Mouse (Mus musculus) midbrain, embryonic 15.5 days (tissue): ENCODE measurements around the gene Arfgap2. TPM values are rescaled to one million over a fixed set of nuclear protein-coding genes. Genes with fewer than 3 reads are reported as not detected.

ENCODE experiments used
- ATAC-seq: fragments of 200-750 bp; cut with Nextera tagmentation; replicated peaks from 2 replicates; pipeline ENCODE4 v1.8.0; 2017; ENCODE audit warnings: moderate TSS enrichment
- H3K27ac ChIP-seq: fragments of 300-500 bp; sonication (generic); 2 replicates; pipeline ENCODE4 v1.5.1; 2015; ENCODE audit warnings: mild to moderate bottlenecking, inconsistent platforms
- H3K27me3 ChIP-seq: fragments of 300-500 bp; sonication (generic); replicated peaks from 2 replicates; pipeline ENCODE4 v1.6.1; 2015; ENCODE audit warnings: inconsistent platforms
- H3K36me3 ChIP-seq: fragments of 300-500 bp; sonication (generic); replicated peaks from 2 replicates; pipeline ENCODE4 v1.6.1; 2015; ENCODE audit warnings: inconsistent platforms
- H3K4me1 ChIP-seq: fragments of 300-500 bp; sonication (generic); 2 replicates; pipeline ENCODE4 v1.6.1; 2015; ENCODE audit warnings: inconsistent platforms
- H3K4me2 ChIP-seq: fragments of 300-500 bp; sonication (generic); 2 replicates; pipeline ENCODE4 v1.6.1; 2015; ENCODE audit warnings: inconsistent platforms, mild to moderate bottlenecking, moderate library complexity
- H3K4me3 ChIP-seq: fragments of 300-500 bp; sonication (generic); 2 replicates; pipeline ENCODE4 v1.5.1; 2015; ENCODE audit warnings: mild to moderate bottlenecking, inconsistent platforms
- H3K9ac ChIP-seq: fragments of 300-500 bp; sonication (generic); 2 replicates; pipeline ENCODE4 v1.6.1; 2015; ENCODE audit warnings: mild to moderate bottlenecking, inconsistent platforms
- H3K9me3 ChIP-seq: fragments of 300-500 bp; sonication (generic); 2 replicates; pipeline ENCODE4 v1.6.1; 2016; ENCODE audit warnings: inconsistent platforms
- WGBS: fragments of 180-500 bp; shearing (Covaris S2); methylation state at CpG from one replicate; pipeline ENCODE4 v1.1.7; 2015; ENCODE audit warnings: mixed read lengths; 5-methylcytosine and 5-hydroxymethylcytosine counted together
- polyA plus RNA-seq: library from polyadenylated mRNA; unstranded; fragments of >200 nt; fragmentation: Nextera tagmentation; extraction: Ambion mirVana; gene quantifications from 2 replicates; pipeline ENCODE4 v1.2.1, GENCODE M21; 2015

Arfgap2 gene
- polyA plus RNA-seq, 1 experiment from 2014 or later, result 76.1 TPM

- Histone ChIP-seq H3K9ac (no peak overlapping the region), H3K9me3 (no peaks in the 10 kb centered on the region), H3K4me2 (no peak overlapping the region), H3K27ac (no peak overlapping the region), H3K4me3 (no peak overlapping the region), H3K36me3 (no peaks in the 10 kb centered on the region), H3K27me3 (peaks cover 19% of the 10 kb centered on the region; the same call in 1 of the 2 replicates), H3K4me1 (peaks cover 20% of the 10 kb centered on the region)
- no peak for ATAC-seq
- WGBS, result 75% methylated on average over 4 of the region's 4 CpGs
Measured at GRCm38 (mm10) chr2:91252001-91252400, 12.8 kb upstream of the Arfgap2 start.

DNA sequence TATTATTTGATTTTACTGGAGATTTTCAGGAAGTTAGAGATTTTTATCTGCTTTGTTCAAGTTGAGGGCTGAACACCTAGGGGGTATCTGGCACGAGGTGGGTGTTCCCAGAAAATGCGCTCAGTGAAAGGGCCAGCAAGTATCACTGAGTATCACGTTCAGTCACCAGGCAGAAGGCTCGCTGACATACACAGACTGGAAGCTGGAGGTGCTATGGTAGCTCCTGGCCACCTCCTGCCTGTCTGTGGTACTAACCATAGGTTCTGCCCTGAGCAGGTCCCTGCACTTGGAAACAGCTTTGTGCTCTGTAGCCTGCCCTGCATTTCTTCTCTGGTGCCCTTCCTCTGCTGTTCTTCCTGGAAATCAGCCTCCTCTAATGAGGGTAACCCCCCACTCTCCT, 12.3 kb upstream of the Arfgap2 start:
- ATAC-seq, result no peak
- H3K4me1 ChIP-seq, result peaks cover 25% of the 10 kb centered on the region
- H3K27ac ChIP-seq, result no peak overlapping the region
- peaks cover 20% of the 10 kb centered on the region; the same call in 1 of the 2 replicates for H3K27me3 ChIP-seq
- H3K4me2 ChIP-seq, result no peak overlapping the region
- WGBS, result 68% methylated on average over 4 of the region's 4 CpGs
- no peaks in the 10 kb centered on the region for H3K9me3 ChIP-seq
- no peaks in the 10 kb centered on the region for H3K36me3 ChIP-seq
- no peak overlapping the region for H3K4me3 ChIP-seq
- no peak overlapping the region for H3K9ac ChIP-seq

GRCm38 (mm10) chr2:91254725-91255380, 9.9 kb upstream of the Arfgap2 start:
- Histone ChIP-seq H3K36me3 (no peaks in the 10 kb centered on the region), H3K4me2 (0 out of 2 replicates have a peak overlapping the region, but pooled peaks have one; percentile 99)

GRCm38 (mm10) chr2:91255661-91256150, 9.1 kb upstream of the Arfgap2 start, which contains the start of gene Pacsin3:
Gene Pacsin3 (plus strand): TSS chr2:91255954.
- no peaks in the 10 kb centered on the region for H3K36me3 ChIP-seq
- peak within 1 kb of the TSS; percentile 51 for H3K4me3 ChIP-seq
- H3K27me3 ChIP-seq, result peaks cover 25% of the 10 kb centered on the region; the same call in 1 of the 2 replicates
- H3K4me2 ChIP-seq, result peak within 1 kb of the TSS; percentile 99
- ATAC-seq, result no peak
- peaks cover 28% of the 10 kb centered on the region for H3K4me1 ChIP-seq
- 1% methylated on average over 27 of the region's 27 CpGs for WGBS
- H3K27ac ChIP-seq, result peak within 1 kb of the TSS; percentile 23; the same call in 1 of the 2 replicates
- H3K9me3 ChIP-seq, result no peaks in the 10 kb centered on the region
- peak within 1 kb of the TSS; percentile 31 for H3K9ac ChIP-seq

More at GRCm38 (mm10) chr2:91254725-91255380, 9.9 kb upstream of the Arfgap2 start:
- no peak overlapping the region for H3K9ac ChIP-seq
- no peak overlapping the region for H3K27ac ChIP-seq
- H3K9me3 ChIP-seq, result no peaks in the 10 kb centered on the region
- no peak overlapping the region for H3K4me3 ChIP-seq
- ATAC-seq, result no peak
- WGBS, result 32% methylated on average over 8 of the region's 8 CpGs
- H3K4me1 ChIP-seq, result peaks cover 28% of the 10 kb centered on the region
- peaks cover 25% of the 10 kb centered on the region; the same call in 1 of the 2 replicates for H3K27me3 ChIP-seq

GRCm38 (mm10) chr2:91256256-91257125, 8.3 kb upstream of the Arfgap2 start:
- WGBS, result under 1% methylated on average over 52 of the region's 52 CpGs
- peaks cover 28% of the 10 kb centered on the region for H3K4me1 ChIP-seq
- no peaks in the 10 kb centered on the region for H3K36me3 ChIP-seq
- no peaks in the 10 kb centered on the region for H3K9me3 ChIP-seq
- H3K4me3 ChIP-seq, result peak overlapping the region; percentile 51
- H3K27ac ChIP-seq, result peak overlapping the region; percentile 23; the same call in 1 of the 2 replicates
- peak overlapping the region; percentile 99 for H3K4me2 ChIP-seq
- ATAC-seq, result peak; percentile 37
- peaks cover 25% of the 10 kb centered on the region; the same call in 1 of the 2 replicates for H3K27me3 ChIP-seq
- H3K9ac ChIP-seq, result peak overlapping the region; percentile 31

DNA sequence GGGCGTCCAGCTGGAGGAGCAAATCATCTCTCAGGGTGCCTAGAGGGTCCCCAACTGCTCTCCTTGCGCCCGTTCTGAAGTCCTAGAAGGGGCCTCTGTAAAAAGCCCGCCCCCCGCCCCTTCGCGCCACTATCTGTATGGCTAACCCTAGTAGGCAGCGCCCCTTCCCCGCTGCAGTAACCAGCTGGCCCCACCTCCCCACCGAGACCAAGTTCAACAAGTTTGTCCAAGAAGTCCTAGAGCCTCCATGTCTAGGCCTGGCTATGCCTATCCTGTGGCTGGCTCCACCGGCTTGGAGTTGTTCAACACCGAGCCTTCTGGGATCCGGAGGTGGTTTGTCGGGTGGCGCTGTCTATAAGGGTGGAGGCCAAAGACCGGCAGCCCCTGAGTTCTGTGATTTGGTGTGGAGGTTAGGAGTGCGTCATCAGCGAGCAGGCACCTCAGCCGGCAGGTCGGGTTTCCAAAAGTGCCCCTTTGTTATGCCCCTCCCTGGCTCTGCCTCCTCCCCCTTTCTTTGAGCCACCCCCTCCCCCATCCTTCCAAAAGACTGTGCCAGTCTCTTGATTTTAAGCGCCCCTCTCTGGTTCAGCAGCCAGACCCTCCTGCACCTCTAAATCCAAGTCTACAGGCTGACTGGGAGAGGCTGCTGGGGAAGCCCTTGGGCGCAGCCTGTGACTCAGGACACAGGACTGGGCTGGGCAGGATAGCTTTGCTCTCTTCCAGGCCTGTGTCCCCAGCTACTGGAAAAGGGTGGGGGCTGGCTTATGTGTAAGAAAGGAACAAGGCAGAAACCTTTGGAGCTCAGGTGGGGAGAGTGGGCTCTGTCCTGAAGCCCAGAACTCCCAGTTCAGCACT, 7.4 kb upstream of the Arfgap2 start:
- WGBS, result 1% methylated on average over 22 of the region's 22 CpGs
- H3K4me1 ChIP-seq, result peaks cover 28% of the 10 kb centered on the region
- H3K27me3 ChIP-seq, result peaks cover 25% of the 10 kb centered on the region; the same call in 1 of the 2 replicates
- no peaks in the 10 kb centered on the region for H3K36me3 ChIP-seq
- peak overlapping the region; percentile 23 for H3K27ac ChIP-seq
- peak overlapping the region; percentile 99 for H3K4me2 ChIP-seq
- no peaks in the 10 kb centered on the region for H3K9me3 ChIP-seq
- peak; percentile 41 for ATAC-seq
- H3K9ac ChIP-seq, result peak overlapping the region; percentile 33
- H3K4me3 ChIP-seq, result peak overlapping the region; percentile 51

DNA sequence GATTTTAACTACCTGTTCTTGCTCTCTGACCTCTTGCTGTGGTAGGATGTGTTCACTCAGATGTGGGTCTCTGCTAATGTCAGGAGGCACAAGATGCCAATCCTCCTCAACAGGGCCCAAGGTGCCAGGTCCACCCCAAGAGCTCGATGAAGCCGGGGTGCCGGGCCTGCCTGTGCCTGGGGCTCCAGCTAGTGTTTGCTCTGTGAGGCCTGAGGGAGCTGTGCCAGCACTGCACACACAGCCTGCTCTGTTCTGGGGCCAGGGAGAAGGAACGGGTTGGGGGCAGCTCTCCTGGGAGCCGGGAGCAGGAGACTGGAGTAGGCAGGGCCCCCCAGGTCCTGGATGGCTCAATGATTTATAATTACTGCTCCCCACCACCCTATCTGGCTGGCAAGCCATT, 6.7 kb upstream of the Arfgap2 start:
- Histone ChIP-seq H3K4me3 (no peak overlapping the region), H3K27ac (no peak overlapping the region; the same call in 1 of the 2 replicates), H3K4me2 (peak overlapping the region; percentile 99), H3K27me3 (peaks cover 25% of the 10 kb centered on the region; the same call in 1 of the 2 replicates), H3K9me3 (no peaks in the 10 kb centered on the region), H3K4me1 (peaks cover 28% of the 10 kb centered on the region), H3K9ac (no peak overlapping the region), H3K36me3 (no peaks in the 10 kb centered on the region)
- ATAC-seq, result peak; percentile 35
- 67% methylated on average over 5 of the region's 5 CpGs for WGBS

DNA sequence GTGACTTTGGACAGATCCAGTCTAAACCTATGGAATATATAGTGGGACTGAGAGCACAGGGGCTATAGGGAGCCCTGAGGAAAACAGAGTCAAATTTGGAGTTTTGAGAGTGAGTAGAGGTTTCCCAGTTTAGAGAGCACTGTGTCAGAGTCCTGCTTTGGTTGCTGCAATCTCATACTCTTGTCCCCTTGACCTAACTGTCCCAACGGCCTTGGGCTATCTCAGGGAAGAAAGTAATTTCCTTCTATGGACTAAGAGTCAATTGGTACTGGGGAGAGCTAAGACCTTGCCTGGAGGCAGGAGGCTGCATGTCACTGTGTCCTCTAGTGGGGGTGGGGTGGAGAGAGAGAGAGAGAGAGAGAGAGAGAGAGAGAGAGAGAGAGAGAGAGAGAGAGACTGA, 5.9 kb upstream of the Arfgap2 start:
- no peak overlapping the region for H3K4me2 ChIP-seq
- no peaks in the 10 kb centered on the region for H3K36me3 ChIP-seq
- no peak overlapping the region for H3K4me3 ChIP-seq
- H3K27ac ChIP-seq, result no peak overlapping the region
- 58% methylated on average over 1 of the region's 1 CpGs for WGBS
- H3K9me3 ChIP-seq, result no peaks in the 10 kb centered on the region
- ATAC-seq, result no peak
- no peak overlapping the region for H3K9ac ChIP-seq
- H3K27me3 ChIP-seq, result peaks cover 25% of the 10 kb centered on the region; the same call in 1 of the 2 replicates
- H3K4me1 ChIP-seq, result peaks cover 28% of the 10 kb centered on the region

DNA sequence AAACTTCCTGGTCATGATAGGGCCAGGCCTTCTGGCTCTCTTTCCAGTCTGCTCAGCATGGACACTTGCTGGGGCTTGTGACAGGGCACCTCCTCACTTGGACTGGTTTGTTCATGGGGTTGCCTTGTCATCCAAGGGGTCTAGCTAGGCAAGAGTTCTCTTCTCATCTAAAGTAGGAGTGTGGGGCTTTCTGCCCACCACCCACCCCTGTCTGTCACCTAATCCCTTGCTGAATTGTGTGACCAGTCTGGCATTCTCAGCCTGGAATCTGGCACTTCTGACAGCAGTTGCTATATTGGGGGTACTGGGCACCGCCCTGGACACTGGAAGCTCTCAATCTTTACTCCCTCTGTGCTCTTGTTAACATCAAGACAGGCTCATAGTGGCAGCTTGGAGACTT, 5.3 kb upstream of the Arfgap2 start:
- Histone ChIP-seq H3K27ac (no peak overlapping the region), H3K9ac (no peak overlapping the region), H3K36me3 (no peaks in the 10 kb centered on the region), H3K4me2 (no peak overlapping the region), H3K4me1 (peaks cover 34% of the 10 kb centered on the region), H3K27me3 (peaks cover 24% of the 10 kb centered on the region; the same call in 1 of the 2 replicates), H3K4me3 (no peak overlapping the region), H3K9me3 (no peaks in the 10 kb centered on the region)
- ATAC-seq, result no peak
- 100% methylated on average over 1 of the region's 1 CpGs for WGBS

GRCm38 (mm10) chr2:91263692-91264660, 798 bp upstream of the Arfgap2 start:
- Histone ChIP-seq H3K4me3 (peak overlapping the region; percentile 71), H3K27ac (peak overlapping the region; percentile 93), H3K9me3 (no peaks in the 10 kb centered on the region), H3K36me3 (peaks cover 20% of the 10 kb centered on the region), H3K4me2 (peak overlapping the region; percentile 90), H3K27me3 (no peaks in the 10 kb centered on the region), H3K4me1 (peaks cover 20% of the 10 kb centered on the region), H3K9ac (peak overlapping the region; percentile 40; the same call in 1 of the 2 replicates)
- ATAC-seq, result no peak
- WGBS, result 93% methylated on average over 17 of the region's 17 CpGs
